ENCODE assay signal across 18 mouse cellular contexts in genomic region chr17:44818825-44819224, GRCm38 (mm10).
"Had no signal": no experiment of that assay in that cellular context is flagged by ENCODE, and none has a peak within 500 bp of the region (broad histone marks: within the 10 kb centered on the region; RNA-seq: fewer than 3 reads in every experiment).

No protein-coding gene starts in this region.

- H3K9me3 ChIP-seq: limb, embryonic 12.5 days; limb, embryonic 15.5 days; midbrain, embryonic 15.5 days had no signal

- H3K36me3 ChIP-seq: limb, embryonic 12.5 days; limb, embryonic 15.5 days; midbrain, embryonic 15.5 days had no signal

- ATAC-seq: liver, postnatal 0 days; lung, postnatal 0 days; midbrain, embryonic 15.5 days had no signal

- H3K9ac ChIP-seq: limb, embryonic 12.5 days; limb, embryonic 15.5 days; liver, embryonic 14.5 days; liver, postnatal 0 days; lung, embryonic 14.5 days; midbrain, embryonic 15.5 days had no signal

- H3K27ac ChIP-seq: limb, embryonic 12.5 days; limb, embryonic 15.5 days; liver, embryonic 14.5 days; macrophage; midbrain, embryonic 15.5 days; stomach, postnatal 0 days had no signal

- DNase-seq: kidney, adult 8-10 months; kidney, postnatal 14 days; kidney, postnatal 4 days; left cerebral cortex, postnatal 4 days; liver, postnatal 0 days; lung, embryonic 14.5 days; thymus, adult 2 months; thymus, postnatal 14 days; thymus, postnatal 4 days had no signal

- H3K4me1 ChIP-seq: limb, embryonic 15.5 days had no signal

- H3K4me2 ChIP-seq: limb, embryonic 12.5 days; limb, embryonic 15.5 days; liver, embryonic 11.5 days; lung, embryonic 14.5 days; midbrain, embryonic 11.5 days; midbrain, embryonic 15.5 days had no signal

- H3K27me3 ChIP-seq: limb, embryonic 12.5 days; limb, embryonic 15.5 days; midbrain, embryonic 15.5 days had no signal

- H3K4me3 ChIP-seq: limb, embryonic 12.5 days; limb, embryonic 15.5 days; midbrain, embryonic 15.5 days had no signal
